Mouse (Mus musculus) lung, postnatal 0 days (tissue): ENCODE data around the gene Eno3.

Experiments used
- CTCF ChIP-seq: IDR thresholded peaks from 2 replicates; pipeline ENCODE4 v1.5.1; 2016; ENCODE audit warnings: antibody characterized with exemption, mild to moderate bottlenecking
- EP300 ChIP-seq: IDR thresholded peaks from 2 replicates; pipeline ENCODE4 v1.6.1; 2016; ENCODE audit warnings: antibody characterized with exemption, mild to moderate bottlenecking, control low read depth

DNA sequence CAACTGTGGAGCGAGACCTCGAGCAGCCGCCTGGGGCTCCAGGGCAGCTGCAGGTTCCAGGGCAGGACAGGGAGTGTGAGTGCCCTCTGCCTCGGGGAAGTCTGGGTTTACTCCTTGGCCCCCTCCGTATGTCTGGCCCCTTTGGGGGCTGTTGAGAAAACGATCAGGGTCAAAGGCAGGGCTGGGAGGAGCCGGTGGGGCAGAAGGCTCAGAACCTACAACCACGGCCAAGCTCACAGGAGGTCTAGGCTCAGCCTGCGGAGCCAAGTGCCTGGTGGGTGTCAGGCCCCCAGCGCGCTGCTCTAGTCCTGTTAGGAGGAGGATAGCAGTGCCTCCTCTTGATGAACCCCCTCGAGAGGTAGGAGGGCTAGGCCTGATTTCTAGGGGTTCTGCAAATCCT, 24.2 kb downstream of the Eno3 start:
- TF ChIP-seq CTCF (no peak), EP300 (no peak)
